Mouse (Mus musculus) kidney, postnatal 4 days (tissue): ENCODE results near the gene Il17c.
A peak's percentile ranks its signal among the peaks of the same experiment; 100 is the strongest.

ENCODE experiments used
- DNase-seq, 2 experiments: peaks; one replicate each; pipeline ENCODE4 v3.0.0; 2021; ENCODE audit warnings: mixed read lengths in 2 of 2

Il17c gene

GRCm38 (mm10) chr8:122431694-122432442, 10.0 kb downstream of the Il17c start:
- peak; percentile 59 to 67 for DNase-seq

- DNase-seq = peak; percentile 84 to 91
These were observed 10.8 kb downstream of the Il17c start, which contains the start of gene Cyba for GRCm38 (mm10) chr8:122432443-122433268. Cyba (minus strand) TSS chr8:122432930.

- peak in 1 of 2 experiments; percentile 63 for DNase-seq
These were observed 11.6 kb downstream of the Il17c start for GRCm38 (mm10) chr8:122433269-122433905.

GRCm38 (mm10) chr8:122435375-122435774, 13.6 kb downstream of the Il17c start:
- no peak for DNase-seq

- no peak for DNase-seq
These were observed 14.3 kb downstream of the Il17c start for GRCm38 (mm10) chr8:122436146-122436545.

- no peak for DNase-seq
These were observed 14.8 kb downstream of the Il17c start for GRCm38 (mm10) chr8:122436586-122437125.

- peak in 1 of 2 experiments; percentile 46 for DNase-seq
These were observed 16.0 kb downstream of the Il17c start for GRCm38 (mm10) chr8:122437708-122438331.

GRCm38 (mm10) chr8:122439336-122439735, 17.5 kb downstream of the Il17c start:
- no peak for DNase-seq

GRCm38 (mm10) chr8:122441326-122441725, 19.5 kb downstream of the Il17c start:
- DNase-seq = no peak

- DNase-seq = no peak
These were observed 20.5 kb downstream of the Il17c start for GRCm38 (mm10) chr8:122442356-122442755.

GRCm38 (mm10) chr8:122442781-122443180, 21.0 kb downstream of the Il17c start:
- DNase-seq = no peak

GRCm38 (mm10) chr8:122443262-122444006, 21.6 kb downstream of the Il17c start, which contains the start of gene Mvd:
Mvd (minus strand) TSS chr8:122443422.
- peak; percentile 99 for DNase-seq

- DNase-seq = peak; percentile 84 to 90
These were observed 22.4 kb downstream of the Il17c start for GRCm38 (mm10) chr8:122444058-122444748.

- peak in 1 of 2 experiments; percentile 46 for DNase-seq
These were observed 23.4 kb downstream of the Il17c start for GRCm38 (mm10) chr8:122445203-122445602.

- DNase-seq = no peak
These were observed 29.4 kb downstream of the Il17c start for GRCm38 (mm10) chr8:122451161-122451703.

- DNase-seq = no peak
These were observed 30.3 kb downstream of the Il17c start for GRCm38 (mm10) chr8:122452154-122452553.

GRCm38 (mm10) chr8:122454409-122454808, 32.6 kb downstream of the Il17c start:
- no peak for DNase-seq

GRCm38 (mm10) chr8:122457171-122457570, 35.4 kb downstream of the Il17c start:
- DNase-seq = no peak

- peak; percentile 56 to 58 for DNase-seq
These were observed 37.5 kb downstream of the Il17c start for GRCm38 (mm10) chr8:122459218-122459900.

- DNase-seq = no peak
These were observed 38.2 kb downstream of the Il17c start for GRCm38 (mm10) chr8:122459990-122460389.
